Mouse (Mus musculus) small intestine, adult 2 months (tissue): Measurements from ENCODE around the gene Cntnap1. TPM values are rescaled to one million over a fixed set of nuclear protein-coding genes. Genes with fewer than 3 reads are reported as not detected.

ENCODE experiments used
- H3K27ac ChIP-seq: fragments of 200-500 bp; 2 replicates; pipeline ENCODE4 v1.5.1; 2012; ENCODE audit warnings: low read depth, low read length, control low read depth, inconsistent platforms; ENCODE audit not compliant: insufficient read depth
- H3K27me3 ChIP-seq: fragments of 200-500 bp; 2 replicates; pipeline ENCODE4 v1.6.1; 2012; ENCODE audit warnings: mild to moderate bottlenecking, moderate library complexity, low read length, inconsistent platforms; ENCODE audit not compliant: control insufficient read depth, insufficient read depth
- H3K36me3 ChIP-seq: fragments of 200-500 bp; 2 replicates; pipeline ENCODE4 v1.6.1; 2012; ENCODE audit warnings: mild to moderate bottlenecking, low read length, control low read depth, inconsistent platforms; ENCODE audit not compliant: control insufficient read depth, insufficient read depth
- H3K4me1 ChIP-seq: fragments of 200-500 bp; 2 replicates; pipeline ENCODE4 v1.6.1; 2012; ENCODE audit warnings: low read length, inconsistent platforms, mixed read lengths; ENCODE audit not compliant: control insufficient read depth, insufficient read depth, insufficient read length
- H3K4me3 ChIP-seq: fragments of 200-500 bp; 2 replicates; pipeline ENCODE4 v1.5.1; 2012; ENCODE audit warnings: low read depth, mild to moderate bottlenecking, control low read depth, inconsistent platforms, low read length, moderate library complexity
- CTCF ChIP-seq: fragments of 200-500 bp; IDR thresholded peaks from 2 replicates; pipeline ENCODE4 v1.5.1; 2012; ENCODE audit warnings: low read depth, mild to moderate bottlenecking, control low read depth, inconsistent platforms, low read length, moderate library complexity, mixed read lengths; ENCODE audit not compliant: insufficient replicate concordance, insufficient read length; ENCODE audit errors: extremely low read depth
- POLR2A ChIP-seq: fragments of 200-500 bp; IDR thresholded peaks from 2 replicates; pipeline ENCODE4 v1.6.1; 2012; ENCODE audit warnings: low read depth, mild to moderate bottlenecking, control low read depth, inconsistent platforms, low read length, moderate library complexity
- WGBS: fragments of 180-500 bp; shearing (Covaris S2); methylation state at CpG from one replicate; pipeline ENCODE4 v1.1.7; 2018; 5-methylcytosine and 5-hydroxymethylcytosine counted together
- polyA plus RNA-seq: library from polyadenylated mRNA; depleted of rRNA; stranded (reverse); fragments of >200 nt; gene quantifications from 2 replicates; pipeline ENCODE4 v1.2.3, GENCODE M21; 2012

The Cntnap1 gene
- polyA plus RNA-seq, 1 experiment, result 2.8 TPM

DNA sequence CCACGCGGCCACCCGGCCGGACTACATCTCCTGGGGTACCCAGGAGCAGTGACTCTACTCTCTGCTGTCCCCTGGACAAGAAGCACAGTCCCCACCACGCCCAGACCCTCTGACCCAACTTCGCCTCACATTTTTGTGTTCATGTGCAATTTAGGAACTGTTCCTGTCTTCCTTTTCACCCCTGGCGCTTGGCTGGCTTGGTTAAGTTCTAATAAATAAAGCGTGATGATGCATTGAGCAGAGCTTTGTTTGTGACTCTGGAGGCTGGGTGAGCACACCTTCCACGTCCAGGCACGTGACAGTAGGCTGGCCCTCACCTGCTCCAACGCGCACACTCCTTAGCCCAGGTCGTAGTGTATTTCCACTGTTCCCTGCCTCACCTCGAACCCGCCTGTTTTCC, 8.8 kb upstream of the Cntnap1 start:
- 0 out of 2 replicates have a peak overlapping the region, but pooled peaks have one; percentile 26 for H3K27ac ChIP-seq
- H3K4me1 ChIP-seq, result peaks cover 25% of the 10 kb centered on the region
- H3K36me3 ChIP-seq, result peaks cover 45% of the 10 kb centered on the region
- TF ChIP-seq POLR2A (no peak), CTCF (no peak)
- WGBS, result 93% methylated on average over 15 of the region's 15 CpGs
- H3K4me3 ChIP-seq, result no peak overlapping the region
- no peaks in the 10 kb centered on the region for H3K27me3 ChIP-seq

DNA sequence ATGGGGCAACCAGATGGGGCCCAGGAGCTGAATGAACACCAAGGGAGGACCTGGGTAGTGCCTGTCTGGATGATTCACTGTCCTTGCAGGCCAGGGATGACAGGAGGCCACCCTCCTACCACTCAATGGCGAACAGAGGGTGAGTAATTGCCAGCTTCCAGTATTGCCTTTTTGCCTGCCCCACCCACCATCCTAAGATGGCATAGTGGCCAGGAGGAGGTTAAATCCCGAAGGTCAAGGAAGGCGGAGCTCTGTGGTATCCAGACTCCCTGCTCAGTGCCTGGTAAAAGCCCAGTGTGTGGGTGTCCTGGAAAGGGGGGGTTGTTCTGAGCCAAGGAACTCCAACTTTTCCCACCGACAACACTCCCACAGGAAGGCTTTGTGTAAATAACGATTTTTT, 8.0 kb upstream of the Cntnap1 start:
- WGBS, result 52% methylated on average over 5 of the region's 5 CpGs
- H3K36me3 ChIP-seq, result peaks cover 48% of the 10 kb centered on the region
- H3K4me1 ChIP-seq, result peaks cover 25% of the 10 kb centered on the region
- H3K4me3 ChIP-seq, result no peak overlapping the region
- no peaks in the 10 kb centered on the region for H3K27me3 ChIP-seq
- peak overlapping the region; percentile 26; the same call in 1 of the 2 replicates for H3K27ac ChIP-seq
- TF ChIP-seq CTCF, result no peak
- TF ChIP-seq POLR2A, result no peak

DNA sequence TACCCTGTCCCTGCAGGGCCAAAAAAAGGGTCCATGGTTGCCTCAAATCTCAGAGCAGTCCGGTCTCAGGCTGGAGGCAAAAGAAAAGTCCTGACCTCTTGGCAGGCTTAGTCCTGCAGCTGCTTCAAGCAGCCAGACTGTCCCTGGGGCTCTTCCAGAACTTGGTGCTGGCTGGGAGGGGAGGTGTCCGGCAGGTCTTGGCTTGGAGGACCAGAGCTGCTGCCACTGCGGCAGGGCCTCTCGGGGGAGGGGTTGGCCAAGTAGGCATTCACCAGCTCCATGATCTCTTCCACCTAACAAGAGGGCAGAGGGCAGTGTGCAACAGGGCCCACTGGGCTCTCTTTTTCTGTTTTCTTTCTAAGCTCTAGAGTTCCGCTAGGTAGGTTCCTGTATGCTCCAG, 7.6 kb upstream of the Cntnap1 start:
- TF ChIP-seq CTCF, result no peak
- H3K27ac ChIP-seq, result peak overlapping the region; percentile 19; the same call in 1 of the 2 replicates
- peaks cover 53% of the 10 kb centered on the region for H3K36me3 ChIP-seq
- no peak overlapping the region for H3K4me3 ChIP-seq
- H3K27me3 ChIP-seq, result no peaks in the 10 kb centered on the region
- 82% methylated on average over 5 of the region's 5 CpGs for whole genome bisulfite sequencing
- peaks cover 25% of the 10 kb centered on the region for H3K4me1 ChIP-seq

DNA sequence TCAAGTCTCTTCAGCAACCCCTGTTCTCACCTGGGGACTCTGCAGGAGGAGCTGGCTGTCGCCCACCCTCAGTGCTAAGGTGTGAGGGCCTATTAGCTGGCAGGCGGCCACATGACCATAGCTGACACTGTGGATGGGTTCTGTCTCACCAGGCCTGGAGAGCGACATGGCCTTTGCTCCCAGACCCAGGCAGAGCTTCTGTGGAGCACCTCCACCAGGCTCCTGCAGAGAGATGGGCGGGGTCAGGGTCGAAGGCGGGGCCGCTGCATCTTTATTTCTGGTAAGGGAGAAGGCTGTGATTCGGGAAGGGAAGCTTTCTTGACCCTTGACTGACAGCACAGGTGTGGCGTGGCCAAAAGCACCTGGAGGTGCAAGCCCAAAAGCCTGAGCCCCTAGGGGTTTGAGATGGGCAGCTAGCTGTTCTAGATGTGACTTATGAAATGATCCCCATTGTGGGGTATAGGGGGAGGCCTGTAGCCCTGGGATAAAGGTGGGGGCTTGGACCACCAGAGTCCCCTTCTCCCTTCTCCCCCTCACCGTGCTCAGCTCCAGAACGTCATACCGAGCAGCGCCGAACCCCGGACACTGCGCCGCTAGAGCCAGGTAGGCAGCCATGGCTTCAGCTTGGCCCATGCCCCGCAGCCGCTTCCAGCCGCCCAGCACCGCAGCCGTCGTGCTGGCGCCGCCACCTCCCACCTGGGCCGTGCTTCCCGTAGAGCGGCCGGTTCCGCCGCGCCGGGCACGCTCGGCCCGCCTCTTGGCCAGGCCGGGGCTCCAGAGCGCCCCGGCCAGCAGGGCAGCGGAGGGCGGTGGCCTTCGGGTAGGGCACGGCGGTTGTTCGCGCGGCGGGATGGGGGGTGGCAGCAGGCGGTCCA, 6.6 kb upstream of the Cntnap1 start:
- WGBS, result 77% methylated on average over 49 of the region's 49 CpGs
- Histone ChIP-seq H3K27me3 (no peaks in the 10 kb centered on the region), H3K36me3 (peaks cover 59% of the 10 kb centered on the region), H3K4me1 (peaks cover 29% of the 10 kb centered on the region), H3K4me3 (no peak overlapping the region), H3K27ac (0 out of 2 replicates have a peak overlapping the region, but pooled peaks have one; percentile 25)
- TF ChIP-seq CTCF, result no peak
- no peak for TF ChIP-seq POLR2A

DNA sequence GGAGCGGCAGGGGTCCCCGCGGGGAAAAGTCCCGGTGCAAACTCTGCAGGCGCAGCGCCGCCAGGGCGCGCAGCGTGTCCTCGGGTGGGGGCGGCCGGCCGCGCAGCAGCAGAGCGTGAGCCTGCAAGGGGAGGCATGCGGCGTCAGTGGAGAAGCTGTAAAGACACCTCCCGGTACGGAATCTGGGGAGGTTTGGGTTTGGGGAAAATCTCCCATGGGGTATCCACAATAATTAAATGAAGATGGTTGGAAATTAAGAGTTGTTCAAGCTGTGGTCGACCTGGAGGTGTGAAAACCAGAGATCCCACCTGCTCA, 6.0 kb upstream of the Cntnap1 start:
- peaks cover 30% of the 10 kb centered on the region for H3K4me1 ChIP-seq
- no peaks in the 10 kb centered on the region for H3K27me3 ChIP-seq
- H3K4me3 ChIP-seq, result no peak overlapping the region
- peaks cover 59% of the 10 kb centered on the region for H3K36me3 ChIP-seq
- no peak overlapping the region for H3K27ac ChIP-seq
- TF ChIP-seq CTCF (no peak), POLR2A (no peak)
- 83% methylated on average over 21 of the region's 21 CpGs for WGBS

DNA sequence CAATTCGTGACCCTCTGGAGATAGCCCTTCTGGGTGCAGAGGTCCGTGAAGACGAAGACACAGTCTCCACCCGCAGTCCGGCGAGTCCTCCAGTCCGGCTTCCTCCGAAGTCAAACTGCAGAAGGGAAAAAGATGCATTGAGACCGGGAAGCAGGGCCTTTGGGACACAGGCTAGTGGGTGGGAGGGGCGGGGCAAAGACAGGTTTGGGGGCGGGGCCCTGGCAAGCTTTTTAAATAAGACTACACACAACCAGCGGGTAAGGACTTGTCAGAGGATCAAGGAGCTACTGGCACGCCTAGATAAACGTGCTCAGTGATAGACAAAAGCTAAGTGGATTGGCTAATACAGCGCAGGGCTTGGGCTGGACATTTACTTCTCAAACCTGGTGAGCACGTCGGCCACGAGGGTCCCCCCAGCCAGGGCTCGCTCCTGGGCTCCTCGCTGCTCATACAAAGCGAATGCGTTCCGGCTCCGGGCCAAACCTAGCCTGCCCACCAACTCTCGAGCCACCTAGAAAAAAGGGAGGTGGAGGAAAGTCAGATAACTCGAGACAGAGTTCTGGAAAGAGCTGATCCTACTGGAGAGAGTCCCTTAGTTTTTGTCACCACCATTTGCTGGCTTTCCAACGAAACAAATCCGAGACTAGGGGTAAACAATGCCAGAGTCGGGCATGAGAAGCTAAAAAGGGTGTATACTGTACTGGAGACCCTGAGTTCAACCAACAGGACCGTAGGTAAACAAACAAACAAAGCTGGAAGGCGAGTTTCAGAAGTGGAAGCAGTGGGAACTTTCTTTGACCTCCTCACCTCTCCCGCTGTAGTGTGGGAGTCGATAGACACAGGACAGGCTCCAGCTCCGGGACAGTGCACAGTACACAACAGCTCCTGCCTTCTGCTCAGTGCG, 5.4 kb upstream of the Cntnap1 start:
- Histone ChIP-seq H3K4me3 (no peak overlapping the region), H3K4me1 (peaks cover 30% of the 10 kb centered on the region), H3K27me3 (no peaks in the 10 kb centered on the region), H3K27ac (no peak overlapping the region), H3K36me3 (peaks cover 59% of the 10 kb centered on the region)
- 73% methylated on average over 35 of the region's 35 CpGs for WGBS
- TF ChIP-seq POLR2A, result no peak

DNA sequence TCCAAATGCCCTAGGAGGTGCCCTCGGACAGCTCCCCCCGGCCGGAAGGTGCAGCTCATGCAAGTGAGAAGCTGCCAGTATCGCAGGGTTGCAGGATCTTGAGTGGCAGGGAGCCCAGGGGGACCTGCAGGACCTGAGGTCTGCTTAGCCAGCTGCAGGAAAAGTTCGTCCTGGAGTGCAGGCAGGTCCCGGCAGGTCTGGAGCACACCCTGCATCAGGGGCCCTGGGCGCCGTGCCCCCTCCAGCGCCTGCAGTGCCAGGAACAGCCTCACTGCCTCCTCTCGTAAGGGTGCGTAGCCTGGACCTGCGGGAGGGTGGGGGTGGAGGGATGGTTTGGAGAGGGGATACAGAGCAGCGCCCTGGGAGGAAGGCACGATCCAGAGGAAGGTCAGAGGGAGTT, 4.0 kb upstream of the Cntnap1 start:
- Histone ChIP-seq H3K27me3 (no peaks in the 10 kb centered on the region), H3K4me3 (no peak overlapping the region), H3K36me3 (peaks cover 57% of the 10 kb centered on the region), H3K27ac (no peak overlapping the region), H3K4me1 (peaks cover 28% of the 10 kb centered on the region)
- WGBS, result 89% methylated on average over 14 of the region's 14 CpGs
- TF ChIP-seq POLR2A (no peak), CTCF (no peak)
